Mouse (Mus musculus) C2C12 (cell line): ENCODE measurements around the gene Ttbk2.

ENCODE experiments used
- CTCF ChIP-seq: IDR thresholded peaks from one replicate; pipeline ENCODE4 v1.5.1; 2011; ENCODE audit not compliant: control insufficient read depth, insufficient read depth, insufficient read length
- FOSL1 ChIP-seq: IDR thresholded peaks from one replicate; pipeline ENCODE4 v1.8.0; 2011; ENCODE audit warnings: mild to moderate bottlenecking, low read length; ENCODE audit not compliant: poor library complexity, insufficient read depth, severe bottlenecking
- MAX ChIP-seq: IDR thresholded peaks from one replicate; pipeline ENCODE4 v1.6.1; 2011; ENCODE audit warnings: mild to moderate bottlenecking, control low read depth

- no peak for TF ChIP-seq MAX
- no peak for TF ChIP-seq CTCF
- TF ChIP-seq FOSL1: no peak
Measured at GRCm38 (mm10) chr2:120887601-120888000, 37.2 kb upstream of the Ttbk2 start.
